Mouse (Mus musculus) forebrain, embryonic 15.5 days (tissue): ENCODE data around the gene Wdr46. TPM values are rescaled to one million over a fixed set of nuclear protein-coding genes. Genes with fewer than 3 reads are reported as not detected.
A peak's percentile ranks its signal among the peaks of the same experiment; 100 is the strongest.
"Not testable (repeated sequence)": the region's sequence is repeated elsewhere in the genome, so short reads cannot be mapped to it uniquely, and the experiment has no call there.

ENCODE experiments used
- ATAC-seq: fragments of 200-750 bp; cut with Nextera tagmentation; replicated peaks from 2 replicates; pipeline ENCODE4 v1.8.0; 2017; ENCODE audit warnings: mild to moderate bottlenecking, moderate TSS enrichment, moderate library complexity
- H3K27ac ChIP-seq: fragments of 300-500 bp; sonication (generic); replicated peaks from 2 replicates; pipeline ENCODE4 v1.5.1; 2015; ENCODE audit warnings: mild to moderate bottlenecking, inconsistent platforms
- H3K27me3 ChIP-seq: fragments of 300-500 bp; sonication (generic); 2 replicates; pipeline ENCODE4 v1.6.1; 2015; ENCODE audit warnings: inconsistent platforms
- H3K36me3 ChIP-seq: fragments of 300-500 bp; sonication (generic); 2 replicates; pipeline ENCODE4 v1.6.1; 2015; ENCODE audit warnings: mild to moderate bottlenecking, inconsistent platforms
- H3K4me1 ChIP-seq: fragments of 300-500 bp; sonication (generic); 2 replicates; pipeline ENCODE4 v1.6.1; 2015; ENCODE audit warnings: inconsistent platforms
- H3K4me2 ChIP-seq: fragments of 300-500 bp; sonication (generic); replicated peaks from 2 replicates; pipeline ENCODE4 v1.6.1; 2015; ENCODE audit warnings: mild to moderate bottlenecking, inconsistent platforms
- H3K4me3 ChIP-seq: fragments of 300-500 bp; sonication (generic); 2 replicates; pipeline ENCODE4 v1.5.1; 2015; ENCODE audit warnings: mild to moderate bottlenecking, inconsistent platforms
- H3K9ac ChIP-seq: fragments of 300-500 bp; sonication (generic); replicated peaks from 2 replicates; pipeline ENCODE4 v1.6.1; 2015; ENCODE audit warnings: mild to moderate bottlenecking, inconsistent platforms
- H3K9me3 ChIP-seq: fragments of 300-500 bp; sonication (generic); 2 replicates; pipeline ENCODE4 v1.6.1; 2016; ENCODE audit warnings: inconsistent platforms
- WGBS: fragments of 180-500 bp; shearing (Covaris S2); methylation state at CpG from one replicate; pipeline ENCODE4 v1.1.7; 2015; ENCODE audit warnings: mixed read lengths; 5-methylcytosine and 5-hydroxymethylcytosine counted together
- polyA plus RNA-seq: library from polyadenylated mRNA; unstranded; fragments of >200 nt; fragmentation: Nextera tagmentation; extraction: Ambion mirVana; gene quantifications from 2 replicates; pipeline ENCODE4 v1.2.1, GENCODE M21; 2015

Gene Wdr46
- polyA plus RNA-seq: 31.0 and 33.4 TPM in 2 replicates

DNA sequence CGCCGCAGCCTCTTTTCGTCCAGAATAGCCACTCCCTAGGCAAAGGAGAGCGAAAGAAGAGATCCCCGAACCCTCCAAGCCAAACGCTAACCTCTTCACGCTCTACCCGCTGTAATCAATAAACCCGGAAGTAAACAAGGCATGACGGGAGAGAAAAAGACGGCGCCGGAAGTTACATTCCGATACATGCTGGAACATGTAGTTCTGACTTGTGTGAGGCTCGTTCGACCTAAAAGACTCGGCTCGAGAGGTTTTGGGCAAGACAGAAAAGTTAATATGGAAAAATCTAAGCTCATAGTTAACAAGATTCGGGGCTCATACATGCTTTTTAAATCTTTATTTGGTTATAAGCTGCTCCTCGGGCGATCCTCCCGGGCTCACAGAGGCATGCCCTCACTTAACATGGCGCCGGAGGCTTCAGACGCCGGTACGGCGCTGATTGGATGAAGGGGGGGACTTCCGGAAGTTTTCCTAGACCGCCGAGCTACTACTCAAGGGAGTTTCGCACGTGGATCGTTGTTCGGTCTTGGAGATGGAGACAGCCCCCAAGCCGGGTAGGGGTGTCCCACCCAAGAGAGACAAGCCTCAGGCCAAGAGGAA lies at the start of gene Wdr46, which contains the start of gene Pfdn6:
Gene Wdr46, plus strand, starts transcription at position 455 of the 600 bp plus-strand sequence.
Gene Pfdn6, minus strand, starts transcription at position 138 of the 600 bp plus-strand sequence.
- H3K4me3 ChIP-seq: peak within 1 kb of the TSS; percentile 77
- H3K4me2 ChIP-seq: peak within 1 kb of the TSS; percentile 95
- peak within 1 kb of the TSS; percentile 79 for H3K9ac ChIP-seq
- peaks cover 47% of the 10 kb centered on the region for H3K36me3 ChIP-seq
- ATAC-seq: peak; percentile 93
- no peaks in the 10 kb centered on the region for H3K9me3 ChIP-seq
- under 1% methylated on average over 36 of the region's 36 CpGs for WGBS
- H3K4me1 ChIP-seq: peaks cover 26% of the 10 kb centered on the region
- peak within 1 kb of the TSS; percentile 56 for H3K27ac ChIP-seq
- no peaks in the 10 kb centered on the region for H3K27me3 ChIP-seq

DNA sequence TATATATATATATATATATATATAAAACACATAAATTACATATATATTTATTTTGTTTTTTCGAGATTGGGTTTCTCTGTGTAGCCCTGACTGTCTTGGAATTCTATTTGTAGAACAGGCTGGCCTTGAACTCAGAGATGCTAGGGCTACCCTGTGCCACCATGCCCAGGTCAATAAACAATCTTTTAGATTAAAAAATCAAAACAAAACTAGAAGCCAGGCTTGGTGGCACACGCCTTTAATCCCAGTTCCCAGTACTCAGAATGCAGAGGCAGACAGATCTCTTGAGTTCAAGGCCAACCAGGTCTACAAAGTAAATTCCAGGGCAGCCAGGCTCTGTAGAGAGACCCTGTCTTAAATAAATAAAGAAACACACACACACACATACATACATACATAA lies 49.1 kb upstream of the Wdr46 start:
- H3K27me3 ChIP-seq: no peaks in the 10 kb centered on the region
- no peak overlapping the region for H3K9ac ChIP-seq
- peaks cover 13% of the 10 kb centered on the region for H3K4me1 ChIP-seq
- no peak overlapping the region for H3K4me2 ChIP-seq
- H3K9me3 ChIP-seq: no peaks in the 10 kb centered on the region
- no peak for ATAC-seq
- no peak overlapping the region for H3K4me3 ChIP-seq
- H3K36me3 ChIP-seq: no peaks in the 10 kb centered on the region
- 73% methylated on average over 2 of the region's 2 CpGs for WGBS
- no peak overlapping the region for H3K27ac ChIP-seq

DNA sequence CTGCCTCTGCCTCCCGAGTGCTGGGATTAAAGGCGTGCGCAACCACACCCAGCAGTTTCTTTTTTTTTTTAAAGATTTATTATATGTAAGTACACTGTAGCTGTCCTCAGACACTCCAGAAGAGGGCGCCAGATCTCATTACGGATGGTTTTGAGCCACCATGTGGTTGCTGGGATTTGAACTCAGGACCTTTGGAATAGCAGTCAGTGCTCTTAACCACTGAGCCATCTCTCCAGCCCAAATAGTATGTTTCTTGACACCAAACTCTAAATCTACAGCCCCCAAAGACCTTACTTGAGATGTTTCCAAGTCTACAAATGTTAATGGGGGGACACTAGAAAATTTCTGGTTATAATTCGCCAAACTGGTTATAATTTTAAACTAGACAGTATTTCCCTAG lies 48.6 kb upstream of the Wdr46 start:
- H3K9ac ChIP-seq, H3K4me2 ChIP-seq, H3K27me3 ChIP-seq, H3K27ac ChIP-seq, ATAC-seq, H3K36me3 ChIP-seq, H3K4me3 ChIP-seq, H3K9me3 ChIP-seq: not testable (repeated sequence)
- 77% methylated on average over 6 of the region's 6 CpGs for WGBS
- H3K4me1 ChIP-seq: peaks cover 13% of the 10 kb centered on the region

DNA sequence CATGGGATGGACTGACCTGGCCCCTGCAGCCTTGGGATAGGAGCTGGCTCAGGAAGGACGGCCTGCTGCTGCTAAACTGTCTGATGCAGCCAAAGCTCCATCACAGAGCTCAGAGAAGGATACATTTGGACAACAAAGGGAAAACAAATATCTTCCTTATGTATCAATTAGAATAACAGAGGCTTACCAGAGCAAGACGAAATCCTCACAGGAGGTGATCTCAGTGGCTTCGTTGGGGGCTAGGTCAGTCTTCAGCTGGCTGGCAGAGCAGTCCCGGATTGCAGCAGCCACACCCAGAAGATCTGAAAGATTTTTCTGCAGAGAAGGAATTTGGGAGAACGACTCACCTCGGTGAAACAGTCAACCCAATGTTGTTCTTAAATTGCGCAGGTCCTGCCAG lies 48.0 kb upstream of the Wdr46 start:
- peaks cover 13% of the 10 kb centered on the region for H3K4me1 ChIP-seq
- H3K27ac ChIP-seq: no peak overlapping the region
- no peaks in the 10 kb centered on the region for H3K36me3 ChIP-seq
- ATAC-seq: no peak
- no peak overlapping the region for H3K9ac ChIP-seq
- H3K4me3 ChIP-seq: no peak overlapping the region
- WGBS: 27% methylated on average over 7 of the region's 7 CpGs
- no peak overlapping the region for H3K4me2 ChIP-seq
- H3K27me3 ChIP-seq: no peaks in the 10 kb centered on the region
- H3K9me3 ChIP-seq: no peaks in the 10 kb centered on the region

DNA sequence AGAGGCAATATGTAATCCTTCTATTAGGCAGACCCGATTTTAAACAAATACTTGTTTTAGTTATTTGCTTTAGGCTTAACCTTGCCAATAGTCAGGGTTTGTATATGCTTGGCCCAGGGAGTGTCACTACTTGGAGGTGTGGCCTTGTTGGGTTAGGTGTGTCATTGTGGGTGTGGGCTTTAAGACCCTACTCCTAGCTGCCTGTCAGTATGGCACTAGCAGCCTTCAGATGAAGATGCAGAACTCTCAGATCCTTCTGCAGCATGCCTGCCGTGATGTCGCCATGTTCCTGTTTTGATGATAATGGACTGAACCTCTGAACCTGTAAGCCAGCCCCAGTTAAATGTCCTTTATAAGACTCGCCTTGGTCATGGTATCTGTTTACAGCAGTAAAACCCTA lies 47.4 kb upstream of the Wdr46 start:
- H3K4me2 ChIP-seq, ATAC-seq, H3K4me3 ChIP-seq, H3K27me3 ChIP-seq, H3K36me3 ChIP-seq, H3K27ac ChIP-seq, H3K9ac ChIP-seq, H3K9me3 ChIP-seq: not testable (repeated sequence)
- WGBS: 82% methylated on average over 4 of the region's 4 CpGs
- peaks cover 13% of the 10 kb centered on the region for H3K4me1 ChIP-seq

DNA sequence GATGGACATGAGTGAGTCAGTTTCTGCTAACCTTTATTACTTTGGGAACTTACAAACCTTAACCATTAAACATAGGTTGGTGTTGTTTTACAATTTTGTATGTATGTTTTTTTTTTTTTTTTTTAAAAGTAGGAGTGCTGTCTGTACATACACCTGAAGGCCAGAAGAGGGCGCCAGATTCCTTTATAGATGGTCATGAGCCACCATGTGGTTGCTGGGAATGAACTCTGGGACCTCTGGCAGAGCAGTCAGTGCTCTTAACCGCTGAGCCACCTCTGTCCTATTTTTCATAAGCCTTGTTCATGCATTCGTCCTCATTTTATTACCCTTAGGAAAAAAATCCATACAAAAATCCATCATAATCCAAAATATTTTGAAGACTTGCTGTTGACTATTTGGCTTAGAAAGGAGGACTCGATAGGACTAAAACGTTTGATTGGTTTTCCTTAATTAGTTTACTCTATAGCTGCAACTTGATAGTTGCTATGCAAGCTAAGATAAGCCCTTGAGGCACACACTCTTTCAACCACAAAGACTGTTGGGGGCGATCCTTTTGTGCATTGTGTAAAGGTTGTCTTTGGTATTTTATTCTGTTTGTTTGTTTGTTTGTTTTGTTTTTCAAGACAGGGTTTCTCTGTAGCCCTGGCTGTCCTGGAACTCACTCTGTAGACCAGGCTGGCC lies 43.2 kb upstream of the Wdr46 start:
- H3K9ac ChIP-seq: no peak overlapping the region
- H3K27me3 ChIP-seq: no peaks in the 10 kb centered on the region
- no peaks in the 10 kb centered on the region for H3K4me1 ChIP-seq
- 45% methylated on average over 6 of the region's 6 CpGs for WGBS
- H3K9me3 ChIP-seq: no peaks in the 10 kb centered on the region
- H3K36me3 ChIP-seq: no peaks in the 10 kb centered on the region
- no peak overlapping the region for H3K4me2 ChIP-seq
- no peak overlapping the region for H3K27ac ChIP-seq
- no peak overlapping the region for H3K4me3 ChIP-seq
- no peak for ATAC-seq

DNA sequence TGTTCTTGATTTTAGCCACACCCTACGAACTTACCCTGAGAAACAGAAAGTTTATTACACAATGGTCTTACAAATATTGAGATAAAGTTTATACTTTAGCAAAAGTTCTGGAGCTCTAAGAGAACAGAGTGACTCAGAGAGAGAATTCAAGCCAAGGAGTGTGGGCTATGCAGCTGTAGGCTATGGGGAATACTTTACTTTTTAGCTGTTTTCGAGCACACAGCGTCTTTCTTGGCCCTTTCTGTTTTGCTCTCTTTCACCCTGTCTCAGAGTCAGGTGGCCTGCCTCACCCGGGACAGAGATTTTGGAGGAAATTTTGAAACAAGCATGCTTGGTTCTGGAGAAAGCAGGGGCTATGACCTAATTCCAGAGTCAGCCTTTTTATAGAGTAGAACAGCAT lies 42.3 kb upstream of the Wdr46 start:
- not testable (repeated sequence) for H3K27ac ChIP-seq, H3K4me3 ChIP-seq, H3K4me2 ChIP-seq, H3K36me3 ChIP-seq, ATAC-seq, H3K27me3 ChIP-seq, H3K9ac ChIP-seq, H3K4me1 ChIP-seq, H3K9me3 ChIP-seq
- WGBS: 86% methylated on average over 4 of the region's 4 CpGs

DNA sequence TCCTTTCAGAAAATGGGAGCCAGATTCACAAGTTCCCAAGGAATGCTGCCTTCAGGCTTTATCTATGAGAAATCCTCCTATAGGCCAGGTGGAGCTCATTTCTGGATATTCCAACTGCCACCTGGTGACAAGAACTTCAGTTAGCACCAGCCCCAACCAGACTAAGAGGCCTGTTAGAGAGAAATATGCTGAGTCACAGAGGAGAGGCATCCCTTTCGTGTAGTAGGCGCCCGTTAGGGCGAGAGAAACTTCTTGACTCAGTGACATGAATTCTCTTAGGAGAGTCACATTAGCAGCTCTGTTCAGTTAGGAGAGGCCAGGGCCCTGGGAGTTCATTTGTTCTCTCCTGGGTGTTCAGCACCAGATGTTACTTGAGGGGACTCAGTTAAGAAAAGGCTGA lies 40.8 kb upstream of the Wdr46 start:
- Histone ChIP-seq H3K9me3 (no peaks in the 10 kb centered on the region), H3K4me2 (no peak overlapping the region), H3K9ac (no peak overlapping the region), H3K27ac (no peak overlapping the region), H3K36me3 (no peaks in the 10 kb centered on the region), H3K27me3 (no peaks in the 10 kb centered on the region), H3K4me1 (no peaks in the 10 kb centered on the region), H3K4me3 (no peak overlapping the region)
- ATAC-seq: no peak
- WGBS: 79% methylated on average over 4 of the region's 4 CpGs

DNA sequence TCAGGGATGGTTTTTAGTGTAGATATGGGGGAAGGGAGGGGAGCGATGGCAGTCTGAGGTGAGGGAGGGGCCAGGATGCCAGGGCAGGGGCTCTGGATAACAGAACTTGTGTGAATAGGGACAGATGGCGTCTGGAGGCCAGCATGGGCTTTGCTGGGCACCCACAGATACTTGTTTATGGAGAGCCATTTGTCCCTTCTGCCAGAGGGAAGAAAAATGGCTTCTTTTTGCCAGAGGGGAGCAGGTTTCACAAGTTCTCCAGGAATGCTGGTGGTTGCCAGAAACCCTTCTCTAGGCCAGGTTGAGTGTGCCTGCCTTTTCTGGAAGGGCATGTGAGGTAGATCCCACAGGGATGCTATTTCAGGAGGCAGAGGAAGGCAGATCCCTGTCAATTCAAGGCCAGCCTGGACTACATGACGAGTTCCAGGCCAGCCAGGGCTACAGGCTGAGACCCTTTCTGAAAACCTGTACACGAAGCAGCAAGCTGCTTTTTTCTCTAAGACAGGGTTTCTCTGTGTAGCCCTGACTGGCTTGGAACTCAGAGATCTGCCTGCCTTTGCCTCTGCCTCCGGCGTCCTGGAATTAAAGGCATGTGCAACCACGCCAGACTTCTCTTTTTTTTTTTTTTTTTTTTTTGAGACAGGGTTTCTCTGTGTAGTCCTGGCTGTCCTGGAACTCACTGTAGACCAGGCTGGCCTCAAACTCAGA lies 40.0 kb upstream of the Wdr46 start:
- Histone ChIP-seq H3K4me3 (no peak overlapping the region), H3K9ac (no peak overlapping the region), H3K36me3 (no peaks in the 10 kb centered on the region), H3K27ac (no peak overlapping the region), H3K4me1 (no peaks in the 10 kb centered on the region), H3K27me3 (no peaks in the 10 kb centered on the region), H3K9me3 (no peaks in the 10 kb centered on the region), H3K4me2 (no peak overlapping the region)
- no peak for ATAC-seq
- WGBS: 75% methylated on average over 7 of the region's 7 CpGs

DNA sequence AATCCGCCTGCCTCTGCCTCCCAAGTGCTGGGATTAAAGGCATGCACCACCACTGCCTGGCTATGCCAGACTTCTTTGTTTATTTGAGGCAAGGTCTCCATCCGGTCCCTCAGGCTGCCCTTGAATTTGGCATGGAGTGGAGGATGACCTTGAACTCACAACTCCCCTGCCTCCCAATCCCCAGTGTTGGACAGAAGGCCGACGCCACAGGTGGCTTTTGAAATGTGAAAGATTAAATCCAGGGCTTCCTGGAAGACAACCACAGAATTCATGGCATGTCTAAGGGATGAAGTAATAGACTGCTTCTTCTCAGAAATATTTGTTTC lies 39.5 kb upstream of the Wdr46 start:
- H3K36me3 ChIP-seq: no peaks in the 10 kb centered on the region
- H3K9ac ChIP-seq: no peak overlapping the region
- H3K9me3 ChIP-seq: no peaks in the 10 kb centered on the region
- 86% methylated on average over 4 of the region's 4 CpGs for WGBS
- no peaks in the 10 kb centered on the region for H3K27me3 ChIP-seq
- no peak for ATAC-seq
- H3K4me1 ChIP-seq: no peaks in the 10 kb centered on the region
- H3K27ac ChIP-seq: no peak overlapping the region
- H3K4me2 ChIP-seq: no peak overlapping the region
- H3K4me3 ChIP-seq: no peak overlapping the region

DNA sequence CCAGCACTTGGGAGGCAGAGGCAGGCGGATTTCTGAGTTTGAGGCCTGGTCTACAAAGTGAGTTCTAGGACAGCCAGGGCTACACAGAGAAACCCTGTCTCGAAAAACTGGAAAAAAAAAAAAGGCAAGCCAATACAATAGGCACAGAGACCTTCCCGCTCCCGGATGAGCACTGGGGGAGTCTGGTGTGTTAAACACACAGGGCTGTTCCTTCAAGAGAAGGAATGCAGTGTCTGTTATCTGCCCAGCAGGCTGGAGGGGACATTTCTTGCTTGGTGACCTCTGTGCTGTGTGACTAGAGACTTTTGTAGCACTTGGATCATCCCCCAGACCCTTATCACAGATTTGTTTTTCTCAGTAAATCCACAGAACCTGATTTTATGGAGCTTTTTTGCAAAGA lies 38.8 kb upstream of the Wdr46 start:
- no peaks in the 10 kb centered on the region for H3K27me3 ChIP-seq
- 81% methylated on average over 4 of the region's 4 CpGs for WGBS
- no peaks in the 10 kb centered on the region for H3K36me3 ChIP-seq
- H3K4me1 ChIP-seq: no peaks in the 10 kb centered on the region; the same call in 1 of the 2 replicates
- H3K9me3 ChIP-seq: no peaks in the 10 kb centered on the region
- H3K4me2 ChIP-seq: no peak overlapping the region
- no peak overlapping the region for H3K4me3 ChIP-seq
- no peak for ATAC-seq
- H3K9ac ChIP-seq: no peak overlapping the region
- H3K27ac ChIP-seq: no peak overlapping the region

DNA sequence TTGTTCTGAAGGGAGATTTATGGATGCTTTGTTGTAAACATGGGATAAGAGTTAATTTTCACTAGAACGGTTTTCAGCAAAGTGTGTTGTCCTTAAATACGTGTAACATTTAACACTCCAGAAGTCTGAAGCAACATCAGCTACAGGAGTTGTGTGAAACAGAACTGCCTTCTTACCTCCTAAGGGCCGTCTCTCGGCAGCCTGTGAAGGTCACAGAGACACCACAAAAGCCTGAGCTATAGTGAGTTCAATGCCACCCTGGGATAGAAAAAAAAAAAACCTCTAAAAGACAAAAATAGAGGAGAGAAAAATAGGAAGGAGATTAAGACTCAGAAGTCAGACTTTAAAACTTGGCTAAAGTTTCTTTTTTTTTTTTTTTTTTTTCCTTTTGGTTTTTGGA lies 38.4 kb upstream of the Wdr46 start:
- Histone ChIP-seq H3K9ac (no peak overlapping the region), H3K4me3 (no peak overlapping the region), H3K4me2 (no peak overlapping the region), H3K36me3 (no peaks in the 10 kb centered on the region), H3K9me3 (no peaks in the 10 kb centered on the region), H3K27me3 (no peaks in the 10 kb centered on the region), H3K27ac (no peak overlapping the region), H3K4me1 (no peaks in the 10 kb centered on the region; the same call in 1 of the 2 replicates)
- 72% methylated on average over 4 of the region's 4 CpGs for WGBS
- ATAC-seq: no peak
